Mouse (Mus musculus) C2C12 (cell line): ENCODE measurements at regions not wholly inside any gene's neighbourhood (a gene's known extent, or its start where the extent isn't known, plus 50 kb on each side); places are given as distances from the start of the nearest gene placed in this dataset.

Experiments
- CEBPB ChIP-seq: IDR thresholded peaks from one replicate; pipeline ENCODE4 v1.6.1; 2011; ENCODE audit warnings: low read depth, mild to moderate bottlenecking, control low read depth, moderate library complexity
- CTCF ChIP-seq: IDR thresholded peaks from one replicate; pipeline ENCODE4 v1.5.1; 2011; ENCODE audit not compliant: control insufficient read depth, insufficient read depth, insufficient read length
- FOSL1 ChIP-seq: IDR thresholded peaks from one replicate; pipeline ENCODE4 v1.8.0; 2011; ENCODE audit warnings: mild to moderate bottlenecking, low read length; ENCODE audit not compliant: poor library complexity, insufficient read depth, severe bottlenecking
- MAX ChIP-seq: IDR thresholded peaks from one replicate; pipeline ENCODE4 v1.6.1; 2011; ENCODE audit warnings: mild to moderate bottlenecking, control low read depth
- MYOG ChIP-seq: IDR thresholded peaks from one replicate; pipeline ENCODE4 v1.6.1; 2011; ENCODE audit not compliant: control insufficient read depth, insufficient read length; ENCODE audit errors: extremely low read depth
- USF1 ChIP-seq: IDR thresholded peaks from one replicate; pipeline ENCODE4 v1.6.1; 2011; ENCODE audit warnings: low read depth, mild to moderate bottlenecking, control low read depth, moderate library complexity

DNA sequence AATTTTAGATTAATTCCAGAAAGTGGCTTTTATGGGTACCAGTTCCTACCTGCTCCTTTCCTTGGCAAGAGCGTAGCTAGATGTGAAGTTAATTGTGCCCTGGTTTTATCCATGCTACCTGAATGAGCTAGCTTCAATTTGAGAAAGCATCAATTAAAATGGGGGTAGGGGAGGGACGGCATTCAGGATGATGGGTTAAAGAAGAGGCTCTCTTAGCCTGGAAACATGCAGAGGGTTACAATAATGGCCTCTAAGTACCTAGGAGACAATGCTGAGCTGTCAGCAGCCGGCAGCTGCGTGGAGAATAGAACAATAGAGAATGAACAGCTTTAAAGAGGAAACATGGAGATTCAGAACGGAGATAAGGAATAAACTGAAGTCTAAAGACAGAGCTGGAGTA lies 375.0 kb downstream of the Atp23 start:
- no peak for TF ChIP-seq CTCF
- TF ChIP-seq USF1 = no peak
- TF ChIP-seq FOSL1 = no peak
- TF ChIP-seq CEBPB = no peak
- no peak for TF ChIP-seq MAX
- no peak for TF ChIP-seq MYOG
